Mouse (Mus musculus) cerebellum, adult 18-20 months (tissue): Measurements from ENCODE around the gene Samd4.
A peak's percentile ranks its signal among the peaks of the same experiment; 100 is the strongest.

ENCODE experiments used
- DNase-seq, 2 experiments: peaks; one replicate each; pipeline ENCODE4 v3.0.0; 2021

Gene Samd4

DNA sequence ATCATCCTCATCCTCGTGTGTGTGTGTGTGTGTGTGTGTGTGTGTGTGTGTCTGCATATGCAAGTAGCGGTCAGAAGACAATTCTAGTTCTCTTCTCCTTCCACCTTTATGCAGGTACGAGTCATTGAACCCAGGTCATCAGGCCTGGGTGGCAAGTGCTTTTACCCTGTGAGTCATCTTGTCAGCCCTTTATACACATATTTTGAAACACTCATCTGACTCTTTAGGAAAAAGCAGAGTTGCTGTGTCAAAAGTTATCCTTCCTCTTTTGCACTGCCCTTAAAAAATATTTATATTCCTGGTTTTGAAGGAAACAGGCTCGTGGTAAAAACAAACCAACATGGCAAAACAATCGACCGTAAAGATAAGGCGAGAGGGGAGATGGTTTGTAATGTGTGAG lies 29.8 kb downstream of the Samd4 start:
- DNase-seq, result no peak

DNA sequence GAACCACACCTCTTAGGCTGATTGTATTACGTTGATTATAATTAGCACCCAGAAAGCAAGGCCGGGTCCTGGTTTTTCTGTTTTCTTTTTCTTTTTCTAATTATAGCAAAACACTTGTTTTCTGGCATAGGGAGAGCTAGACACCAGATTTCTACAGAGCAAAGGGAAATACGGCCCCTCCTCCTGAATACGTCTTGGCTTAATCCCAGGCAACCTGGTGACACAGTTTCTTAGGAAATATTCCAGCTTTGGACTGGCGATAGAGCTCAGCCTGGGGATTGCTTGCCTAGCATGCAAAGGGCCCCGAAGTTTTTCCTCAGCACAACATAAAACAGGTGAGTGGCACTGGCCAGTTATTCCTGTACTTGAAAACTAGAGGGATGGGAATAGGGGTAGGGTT lies 31.7 kb downstream of the Samd4 start:
- DNase-seq, result peak; percentile 62 to 73

DNA sequence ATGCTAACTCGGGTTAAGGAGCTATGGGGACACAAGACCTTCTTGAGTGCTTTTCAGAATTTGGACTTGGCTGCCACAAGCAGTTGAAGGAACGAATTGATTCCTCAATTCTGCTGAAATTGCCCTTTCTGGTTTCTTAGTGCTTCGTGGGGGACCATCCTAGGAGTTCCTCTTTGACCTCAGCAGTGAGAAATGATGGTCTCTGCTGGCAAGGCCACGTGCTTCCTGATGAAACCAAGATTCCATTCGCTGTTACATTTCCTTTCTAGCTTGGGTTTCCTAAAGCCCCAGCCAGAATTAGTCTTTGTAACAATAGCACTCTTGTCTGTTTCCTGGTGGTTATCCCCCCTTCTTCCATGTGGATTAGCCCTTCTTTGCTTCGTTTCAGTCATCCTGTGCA lies 32.9 kb downstream of the Samd4 start:
- DNase-seq, result no peak

GRCm38 (mm10) chr14:46916581-46916980 lies 33.9 kb downstream of the Samd4 start:
- DNase-seq, result peak; percentile 71 to 73

GRCm38 (mm10) chr14:46917136-46917535 lies 34.5 kb downstream of the Samd4 start:
- no peak for DNase-seq

DNA sequence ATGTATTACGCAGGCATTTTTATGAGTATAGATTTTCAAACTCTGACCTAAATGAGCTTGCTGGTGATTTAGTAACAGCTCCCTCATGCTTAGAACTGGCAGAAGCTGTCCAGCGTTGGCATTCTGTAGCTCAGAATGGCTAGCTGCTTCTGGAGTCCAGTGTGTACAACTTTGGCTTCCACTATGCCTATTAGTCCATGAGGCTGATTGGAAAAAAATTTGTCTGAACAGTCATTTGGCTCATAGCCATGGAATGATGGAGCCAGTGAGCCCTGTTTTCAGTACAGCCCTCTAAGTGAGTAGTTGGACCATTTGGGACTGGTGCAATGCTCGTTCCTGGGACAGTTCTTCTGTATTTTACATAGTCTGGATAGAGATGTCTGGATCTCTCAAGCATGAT lies 34.9 kb downstream of the Samd4 start:
- no peak for DNase-seq

GRCm38 (mm10) chr14:46920496-46920895 lies 37.8 kb downstream of the Samd4 start:
- DNase-seq, result no peak

GRCm38 (mm10) chr14:46921178-46921975 lies 38.7 kb downstream of the Samd4 start:
- DNase-seq, result no peak

DNA sequence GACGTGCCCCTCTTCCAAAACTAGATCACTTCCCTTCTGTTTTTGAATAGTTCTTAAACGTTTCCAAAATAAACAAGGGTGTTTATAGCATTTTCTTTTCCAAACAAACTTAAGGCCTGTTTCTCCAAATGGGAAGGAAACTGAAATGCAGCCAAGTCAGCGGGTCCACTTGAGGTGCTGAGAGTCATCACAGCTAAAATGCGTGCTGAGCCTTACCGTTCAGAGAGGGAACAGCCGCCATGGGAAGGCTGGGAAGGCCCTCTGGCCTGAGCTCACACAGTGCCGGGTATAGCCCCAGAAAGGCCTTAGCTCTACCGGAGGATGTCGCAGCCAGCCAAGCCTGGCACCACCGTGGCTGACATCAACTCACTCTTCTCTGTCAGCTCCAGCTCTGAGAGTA lies 41.3 kb downstream of the Samd4 start:
- no peak for DNase-seq

GRCm38 (mm10) chr14:46924422-46924821 lies 41.8 kb downstream of the Samd4 start:
- DNase-seq, result no peak

DNA sequence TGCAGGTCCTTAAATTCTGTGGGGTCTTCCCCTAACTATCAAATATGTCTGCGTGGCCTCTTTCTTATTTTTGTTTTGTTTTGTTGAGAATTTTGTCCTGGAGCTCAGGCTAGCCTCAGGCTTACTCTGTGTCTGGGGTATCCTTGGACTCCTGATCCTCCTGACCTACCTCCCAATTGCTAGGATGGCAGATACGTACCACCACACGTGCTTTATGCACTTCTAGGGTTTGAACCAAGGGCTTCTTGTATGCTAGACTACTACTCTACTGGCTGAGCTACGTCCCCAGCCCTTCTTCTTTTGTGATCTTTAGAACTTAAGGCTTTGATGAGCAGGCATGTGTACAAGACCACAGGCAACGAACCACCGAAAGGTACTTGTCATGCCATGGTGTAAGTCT lies 45.9 kb downstream of the Samd4 start:
- DNase-seq, result no peak

GRCm38 (mm10) chr14:46932121-46932520 lies 49.5 kb downstream of the Samd4 start:
- DNase-seq, result no peak

- no peak for DNase-seq
Measured at GRCm38 (mm10) chr14:46932708-46933107, 50.1 kb downstream of the Samd4 start.

DNA sequence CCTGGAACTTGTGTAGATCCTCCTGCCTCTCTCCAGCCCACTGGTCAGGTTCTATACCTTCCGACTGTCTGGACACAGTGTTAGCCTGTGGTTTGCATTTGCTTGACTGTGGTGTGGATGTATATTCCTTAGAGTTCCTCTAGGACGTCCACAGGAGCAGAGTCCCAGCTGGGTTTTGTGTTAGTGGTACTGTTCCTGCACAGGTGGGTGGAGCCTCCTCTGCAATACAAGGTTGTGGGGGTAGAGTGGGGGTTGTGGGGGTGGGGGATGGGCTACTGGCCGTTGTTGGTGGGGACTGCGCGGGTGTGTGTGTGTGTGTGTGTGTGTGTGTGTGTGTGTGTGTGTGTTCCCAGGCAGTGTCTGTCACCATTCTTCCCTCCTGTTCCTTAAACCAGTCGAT lies 58.4 kb downstream of the Samd4 start:
- no peak for DNase-seq

GRCm38 (mm10) chr14:46941896-46942812 lies 59.5 kb downstream of the Samd4 start:
- no peak for DNase-seq

- DNase-seq, result no peak
Measured at GRCm38 (mm10) chr14:46944411-46944810, 61.8 kb downstream of the Samd4 start.

DNA sequence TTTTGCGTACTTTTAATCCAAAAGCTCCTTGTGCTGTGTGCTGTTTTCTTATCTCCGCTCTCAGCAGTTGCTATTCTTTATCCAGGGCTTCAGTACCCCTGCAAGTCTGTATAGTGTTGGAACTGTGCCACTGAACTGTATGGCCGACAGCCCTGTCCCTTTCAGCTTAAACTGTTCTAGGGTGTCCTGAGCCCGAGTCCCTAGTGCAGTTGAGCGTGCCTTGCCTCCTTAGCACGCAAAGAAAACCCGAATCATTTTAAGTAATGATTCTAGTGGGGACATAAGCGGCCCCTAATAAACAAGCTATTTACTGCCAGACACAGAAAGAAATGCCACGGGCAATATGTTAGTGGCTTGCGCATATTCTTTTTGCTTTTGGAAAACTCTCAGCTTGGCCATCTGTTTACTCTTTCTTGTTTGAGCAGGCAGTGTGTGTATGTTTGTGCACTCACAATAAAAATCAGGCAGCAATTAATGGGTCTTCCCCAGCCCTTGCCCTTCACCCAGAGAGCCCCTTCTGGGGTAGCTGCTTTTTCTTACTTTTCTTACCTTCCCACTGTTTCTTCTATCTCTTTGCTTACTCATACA lies 63.3 kb downstream of the Samd4 start:
- DNase-seq, result no peak

GRCm38 (mm10) chr14:46947644-46948043 lies 65.0 kb downstream of the Samd4 start:
- no peak for DNase-seq

- peak in 1 of 2 experiments; percentile 31 for DNase-seq
Measured at GRCm38 (mm10) chr14:46950527-46951384, 68.1 kb downstream of the Samd4 start.

DNA sequence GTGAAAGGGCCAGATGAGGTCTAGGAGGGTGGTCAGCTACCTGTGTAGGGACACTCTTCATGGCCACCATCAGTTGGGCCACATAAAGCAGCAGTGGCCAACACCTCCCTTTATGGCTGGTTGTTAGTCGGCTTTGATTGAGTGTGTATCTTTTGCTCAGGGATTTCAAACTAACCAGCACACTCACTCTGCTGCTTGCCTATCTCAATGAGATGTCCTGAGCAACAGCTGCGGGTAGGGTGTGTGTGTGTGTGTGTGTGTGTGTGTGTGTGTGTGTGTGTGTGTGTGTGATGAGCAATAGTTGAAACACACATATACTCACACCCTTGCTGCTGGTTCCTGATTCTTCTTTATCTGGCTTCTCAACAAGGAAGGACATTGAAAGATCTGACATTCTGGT lies 69.6 kb downstream of the Samd4 start:
- DNase-seq, result no peak

GRCm38 (mm10) chr14:46955109-46955508 lies 72.5 kb downstream of the Samd4 start:
- DNase-seq, result no peak

- DNase-seq, result no peak
Measured at GRCm38 (mm10) chr14:46955574-46956043, 73.0 kb downstream of the Samd4 start.
